Mouse (Mus musculus) heart, adult 18-20 months (tissue): ENCODE results near the gene Taar7e. TPM values are rescaled to one million over a fixed set of nuclear protein-coding genes. Genes with fewer than 3 reads are reported as not detected.
A peak's percentile ranks its signal among the peaks of the same experiment; 100 is the strongest.
"Not testable (repeated sequence)": the region's sequence is repeated elsewhere in the genome, so short reads cannot be mapped to it uniquely, and the experiment has no call there.

Experiments used
- DNase-seq, 2 experiments: peaks; one replicate each; pipeline ENCODE4 v3.0.0; 2021 to 2022; ENCODE audit warnings: mixed read lengths in 1 of 2
- long read RNA-seq, 2 experiments: library from polyadenylated mRNA; stranded (forward); transcript quantifications; one replicate each; pipeline ENCODE4 v2.0.0; 2021
- total RNA-seq, 2 experiments: library from RNA; stranded (reverse); gene quantifications; 2 replicates each; pipeline ENCODE4 v1.2.3; 2021

Gene Taar7e
- total RNA-seq = not detected
- long read RNA-seq, experiment 1 = 0 reads
- long read RNA-seq, experiment 2 = 0 reads

- DNase-seq = no peak
These were observed at the start of gene Taar7e for GRCm38 (mm10) chr10:24037314-24037713. TSS of gene Taar7e (plus strand) at chr10:24037614.

- DNase-seq = no peak
These were observed 44.0 kb upstream of the Taar7e start, which contains the start of gene Taar7a for GRCm38 (mm10) chr10:23993381-23993780. TSS of gene Taar7a (minus strand) at chr10:23993481.

- no peak for DNase-seq
These were observed 37.8 kb upstream of the Taar7e start, which contains the start of gene Taar7b for GRCm38 (mm10) chr10:23999639-24000038. TSS of gene Taar7b (plus strand) at chr10:23999939.

- DNase-seq = no peak
These were observed 31.0 kb upstream of the Taar7e start for GRCm38 (mm10) chr10:24006442-24006841.

- DNase-seq = no peak
These were observed 30.4 kb upstream of the Taar7e start for GRCm38 (mm10) chr10:24007034-24007433.

- DNase-seq = no peak
These were observed 29.3 kb upstream of the Taar7e start for GRCm38 (mm10) chr10:24008143-24008542.

GRCm38 (mm10) chr10:24026922-24027321 is 10.5 kb upstream of the Taar7e start, which contains the start of gene Taar7d:
TSS of gene Taar7d (plus strand) at chr10:24027222.
- DNase-seq = no peak

GRCm38 (mm10) chr10:24031347-24031746 is 6.1 kb upstream of the Taar7e start:
- no peak for DNase-seq

GRCm38 (mm10) chr10:24040120-24040869 is 2.9 kb downstream of the Taar7e start:
- DNase-seq = no peak

- no peak for DNase-seq
These were observed 11.8 kb downstream of the Taar7e start, which contains the start of gene Taar7f for GRCm38 (mm10) chr10:24049210-24049609. TSS of gene Taar7f (plus strand) at chr10:24049510.

GRCm38 (mm10) chr10:24052039-24052438 is 14.6 kb downstream of the Taar7e start:
- no peak for DNase-seq

GRCm38 (mm10) chr10:24058986-24059385 is 21.6 kb downstream of the Taar7e start:
- DNase-seq = no peak

GRCm38 (mm10) chr10:24074751-24075150 is 37.3 kb downstream of the Taar7e start:
- DNase-seq = not testable (repeated sequence)

- DNase-seq = not testable (repeated sequence)
These were observed 38.8 kb downstream of the Taar7e start, which contains the start of gene Taar8a for GRCm38 (mm10) chr10:24076200-24076599. TSS of gene Taar8a (plus strand) at chr10:24076500.

GRCm38 (mm10) chr10:24080166-24080565 is 42.8 kb downstream of the Taar7e start:
- DNase-seq = peak; percentile 15 to 65

- no peak for DNase-seq
These were observed 48.5 kb downstream of the Taar7e start for GRCm38 (mm10) chr10:24085936-24086335.

- no peak for DNase-seq
These were observed 49.1 kb downstream of the Taar7e start for GRCm38 (mm10) chr10:24086555-24086954.

GRCm38 (mm10) chr10:24087168-24087567 is 49.8 kb downstream of the Taar7e start:
- DNase-seq = no peak

Other genes starting within 250 kb of the Taar7e start
- 1 to 10 TPM; 7.9 TPM for gene Slc18b1, start 240.6 kb upstream of the Taar7e start, total RNA-seq
- gene Vnn3, start 186.2 kb upstream of the Taar7e start, total RNA-seq = under 1 TPM; 0.20 to 0.31 TPM
- under 1 TPM; 0.35 to 0.64 TPM for gene Vnn1, start 142.9 kb upstream of the Taar7e start, total RNA-seq
- gene Taar1, start 117.3 kb upstream of the Taar7e start, total RNA-seq = not detected
- gene Taar2, start 99.0 kb upstream of the Taar7e start, total RNA-seq = not detected
- not detected for gene Taar3, start 88.1 kb upstream of the Taar7e start, total RNA-seq
- gene Taar4, start 77.1 kb upstream of the Taar7e start, total RNA-seq = not detected
- gene Taar5, start 66.9 kb upstream of the Taar7e start, total RNA-seq = not detected
- not detected for gene Taar6, start 52.0 kb upstream of the Taar7e start, total RNA-seq
- not detected for gene Taar7a, start 44.1 kb upstream of the Taar7e start, total RNA-seq
- gene Taar7b, start 37.7 kb upstream of the Taar7e start, total RNA-seq = not detected
- not detected for gene Taar7d, start 10.4 kb upstream of the Taar7e start, total RNA-seq
- gene Taar7f, start 11.9 kb downstream of the Taar7e start, total RNA-seq = not detected
- gene Taar8a, start 38.9 kb downstream of the Taar7e start, total RNA-seq = not detected
- not detected for gene Taar8b, start 54.7 kb downstream of the Taar7e start, total RNA-seq
- gene Taar8c, start 64.3 kb downstream of the Taar7e start, total RNA-seq = not detected
- not detected for gene Taar9, start 71.9 kb downstream of the Taar7e start, total RNA-seq
- 10 to 100 TPM; 44.9 to 51.8 TPM for gene Stx7, start 111.7 kb downstream of the Taar7e start, total RNA-seq
- under 1 TPM; 0.41 to 0.52 TPM for gene Moxd1, start 185.9 kb downstream of the Taar7e start, total RNA-seq